Mouse (Mus musculus) neural tube, embryonic 14.5 days (tissue): Measurements from ENCODE around the gene 2410015M20Rik. TPM values are rescaled to one million over a fixed set of nuclear protein-coding genes. Genes with fewer than 3 reads are reported as not detected.
A peak's percentile ranks its signal among the peaks of the same experiment; 100 is the strongest.
"Not testable (repeated sequence)": the region's sequence is repeated elsewhere in the genome, so short reads cannot be mapped to it uniquely, and the experiment has no call there.

Experiments
- ATAC-seq: fragments of 200-750 bp; cut with Nextera tagmentation; 2 replicates; pipeline ENCODE4 v1.8.0; 2017; ENCODE audit warnings: low read depth, mild to moderate bottlenecking, moderate TSS enrichment, moderate library complexity
- H3K27ac ChIP-seq: fragments of 300-500 bp; sonication (generic); 2 replicates; pipeline ENCODE4 v1.5.1; 2014; ENCODE audit warnings: low read depth, mild to moderate bottlenecking, control low read depth, low read length, moderate library complexity, mixed read lengths
- H3K27me3 ChIP-seq: fragments of 300-500 bp; sonication (generic); 2 replicates; pipeline ENCODE4 v1.6.1; 2014; ENCODE audit warnings: low read length; ENCODE audit not compliant: control insufficient read depth, insufficient read depth
- H3K36me3 ChIP-seq: fragments of 300-500 bp; sonication (generic); 2 replicates; pipeline ENCODE4 v1.6.1; 2014; ENCODE audit warnings: low read length, mixed read lengths; ENCODE audit not compliant: control insufficient read depth, insufficient read depth
- H3K4me1 ChIP-seq: fragments of 300-500 bp; sonication (generic); 2 replicates; pipeline ENCODE4 v1.6.1; 2014; ENCODE audit warnings: low read length; ENCODE audit not compliant: control insufficient read depth, insufficient read depth
- H3K4me2 ChIP-seq: fragments of 300-500 bp; sonication (generic); 2 replicates; pipeline ENCODE4 v1.6.1; 2014; ENCODE audit warnings: mild to moderate bottlenecking, low read depth, low read length, control low read depth
- H3K4me3 ChIP-seq: fragments of 300-500 bp; sonication (generic); 2 replicates; pipeline ENCODE4 v1.5.1; 2014; ENCODE audit warnings: low read depth, low read length, control low read depth, mixed read lengths
- H3K9ac ChIP-seq: fragments of 300-500 bp; sonication (generic); replicated peaks from 2 replicates; pipeline ENCODE4 v1.6.1; 2014; ENCODE audit warnings: low read depth, mild to moderate bottlenecking, control low read depth, low read length, mixed read lengths
- H3K9me3 ChIP-seq: fragments of 300-500 bp; sonication (generic); 2 replicates; pipeline ENCODE4 v1.6.1; 2016; ENCODE audit warnings: low read length; ENCODE audit not compliant: control insufficient read depth
- WGBS: fragments of 180-500 bp; shearing (Covaris S2); extraction: QIAGEN DNeasy Blood & Tissue Kit; methylation state at CpG from one replicate; pipeline ENCODE4 v1.1.7; 2014; 5-methylcytosine and 5-hydroxymethylcytosine counted together
- polyA plus RNA-seq: library from polyadenylated mRNA; unstranded; fragments of >200 nt; fragmentation: Nextera tagmentation; extraction: Ambion mirVana; gene quantifications from 2 replicates; pipeline ENCODE4 v1.2.1, GENCODE M21; 2014

Gene 2410015M20Rik
- polyA plus RNA-seq, 1 experiment from 2014 or later = 190 TPM

DNA sequence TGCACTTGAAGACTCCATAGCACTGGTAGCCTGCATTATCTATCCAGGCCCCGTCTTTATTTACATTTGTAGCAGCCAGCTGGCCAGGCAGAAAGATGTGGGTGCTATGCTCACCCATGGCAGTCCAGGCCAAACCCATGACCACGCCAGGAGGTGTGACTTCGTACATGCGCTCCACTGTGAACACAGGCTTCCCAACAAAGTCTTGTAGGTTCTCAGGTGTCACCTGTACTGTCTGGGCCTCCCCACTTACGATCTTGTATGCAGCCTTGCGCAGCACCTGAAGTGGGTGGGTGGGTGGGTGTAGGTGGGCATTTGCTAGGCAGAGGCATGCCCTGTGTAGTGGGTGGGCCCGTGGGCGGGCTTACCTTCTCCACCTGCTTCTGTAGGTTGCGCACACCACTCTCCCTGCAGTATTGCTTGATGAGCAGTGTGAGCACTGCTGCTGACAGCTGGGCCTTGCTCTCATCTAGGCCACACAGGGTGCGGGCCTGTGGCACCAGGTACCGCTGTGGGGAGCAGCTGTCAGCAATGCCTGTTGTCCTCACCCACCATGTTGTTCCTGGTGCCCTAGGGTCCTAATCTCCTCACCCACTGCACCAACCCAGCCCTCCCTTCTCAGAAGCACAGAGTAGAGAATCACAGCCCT, 5.7 kb upstream of the 2410015M20Rik start:
- H3K4me1 ChIP-seq = peaks cover 12% of the 10 kb centered on the region
- peak overlapping the region; percentile 83; the same call in 1 of the 2 replicates for H3K4me2 ChIP-seq
- no peaks in the 10 kb centered on the region for H3K27me3 ChIP-seq
- H3K9ac ChIP-seq = no peak overlapping the region
- 87% methylated on average over 11 of the region's 11 CpGs for WGBS
- ATAC-seq = 0 out of 2 replicates have a peak, but pooled peaks have one; percentile 4
- peaks cover 58% of the 10 kb centered on the region for H3K36me3 ChIP-seq
- H3K4me3 ChIP-seq = no peak overlapping the region
- no peaks in the 10 kb centered on the region for H3K9me3 ChIP-seq
- no peak overlapping the region for H3K27ac ChIP-seq

DNA sequence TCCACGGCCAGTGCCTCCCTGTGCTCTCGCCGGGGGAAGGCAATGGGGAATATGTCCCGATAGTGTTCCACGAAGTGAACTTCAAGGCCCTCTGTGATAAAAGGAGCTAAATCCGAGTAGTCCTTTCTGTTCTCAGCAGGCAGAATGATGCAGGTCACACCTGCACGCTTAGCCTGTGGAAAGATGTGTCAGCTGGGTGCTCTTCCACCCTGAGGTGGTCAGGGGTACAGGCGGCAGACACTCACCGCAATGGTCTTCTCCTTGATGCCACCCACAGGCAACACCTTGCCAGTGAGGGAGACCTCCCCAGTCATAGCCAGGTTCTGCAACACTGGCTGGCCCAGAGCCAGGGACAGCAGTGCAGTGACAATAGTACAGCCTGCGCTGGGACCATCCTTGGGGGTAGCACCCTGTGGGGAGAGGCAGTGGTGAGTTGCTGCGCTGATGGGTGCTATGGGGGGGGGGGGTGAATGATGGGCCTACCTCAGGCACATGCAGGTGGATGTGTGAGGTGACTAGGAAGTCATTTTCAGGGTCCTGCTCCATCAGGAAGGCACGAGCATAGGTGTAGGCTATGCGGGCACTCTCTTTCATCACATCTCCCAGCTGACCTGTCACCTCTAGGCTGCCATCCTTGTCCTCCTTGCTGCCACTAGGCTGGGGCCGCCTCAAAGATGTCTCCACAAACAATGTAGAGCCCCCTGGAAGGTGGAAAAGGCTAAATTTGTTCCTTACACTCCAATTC, 5.0 kb upstream of the 2410015M20Rik start:
- Histone ChIP-seq H3K4me1 (peaks cover 13% of the 10 kb centered on the region), H3K36me3 (peaks cover 53% of the 10 kb centered on the region), H3K4me3 (peak overlapping the region; percentile 65), H3K9ac (peak overlapping the region; percentile 80), H3K9me3 (no peaks in the 10 kb centered on the region), H3K27ac (no peak overlapping the region), H3K27me3 (no peaks in the 10 kb centered on the region), H3K4me2 (peak overlapping the region; percentile 83)
- WGBS = 30% methylated on average over 13 of the region's 14 CpGs
- ATAC-seq = no peak

DNA sequence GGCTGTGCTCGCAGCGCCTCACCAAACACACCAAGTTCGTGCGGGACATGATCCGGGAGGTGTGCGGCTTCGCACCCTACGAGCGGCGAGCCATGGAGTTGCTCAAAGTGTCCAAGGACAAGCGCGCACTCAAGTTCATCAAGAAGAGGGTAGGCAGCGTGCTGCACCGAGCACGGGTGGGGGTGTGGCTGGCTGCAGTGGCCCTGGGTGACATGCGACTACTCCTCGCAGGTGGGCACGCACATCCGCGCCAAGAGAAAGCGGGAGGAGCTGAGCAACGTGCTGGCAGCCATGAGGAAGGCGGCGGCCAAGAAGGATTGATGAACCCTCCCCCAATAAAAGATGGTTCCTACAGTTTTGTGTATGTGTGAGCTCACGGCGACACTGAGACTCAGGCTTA, 4.3 kb upstream of the 2410015M20Rik start:
- H3K4me2 ChIP-seq = peak overlapping the region; percentile 83
- H3K27ac ChIP-seq = peak overlapping the region; percentile 90
- H3K9ac ChIP-seq = peak overlapping the region; percentile 80
- H3K36me3 ChIP-seq = peaks cover 46% of the 10 kb centered on the region
- H3K4me1 ChIP-seq = peaks cover 13% of the 10 kb centered on the region
- ATAC-seq, H3K27me3 ChIP-seq, H3K9me3 ChIP-seq: not testable (repeated sequence)
- H3K4me3 ChIP-seq = peak overlapping the region; percentile 65
- WGBS = under 1% methylated on average over 26 of the region's 26 CpGs

DNA sequence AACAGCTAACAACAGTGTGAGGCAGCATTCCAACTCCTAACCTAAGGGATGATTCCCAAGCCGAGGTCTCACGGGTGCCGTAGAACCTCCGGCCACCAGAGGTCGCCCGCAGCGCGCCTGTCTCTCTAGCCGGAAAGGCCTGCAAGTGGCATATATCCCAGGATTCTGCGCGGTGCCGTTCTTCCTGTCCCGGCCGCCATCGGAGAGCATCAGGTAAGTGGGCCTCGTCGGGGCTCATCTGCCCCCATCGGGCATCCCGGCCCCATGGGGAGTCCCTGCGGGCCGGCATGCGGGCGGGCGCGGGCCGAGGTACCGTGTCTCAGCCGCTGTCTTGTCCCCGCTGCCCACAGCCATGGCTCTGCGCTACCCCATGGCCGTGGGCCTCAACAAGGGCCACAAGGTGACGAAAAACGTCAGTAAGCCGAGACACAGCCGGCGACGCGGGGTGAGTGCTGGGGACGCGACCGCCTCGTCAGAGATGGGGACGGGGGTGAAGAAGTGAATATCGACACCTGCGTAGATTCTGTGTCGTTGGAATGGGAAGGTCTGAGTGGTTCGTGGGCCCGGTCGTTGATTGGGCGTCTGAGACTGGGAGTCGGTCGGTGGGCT, 3.8 kb upstream of the 2410015M20Rik start, which contains the start of gene Rpl36:
Gene Rpl36, plus strand, starts transcription at position 181 of the 609 bp plus-strand sequence.
- peak within 1 kb of the TSS; percentile 65 for H3K4me3 ChIP-seq
- under 1% methylated on average over 52 of the region's 52 CpGs for WGBS
- peaks cover 18% of the 10 kb centered on the region for H3K4me1 ChIP-seq

DNA sequence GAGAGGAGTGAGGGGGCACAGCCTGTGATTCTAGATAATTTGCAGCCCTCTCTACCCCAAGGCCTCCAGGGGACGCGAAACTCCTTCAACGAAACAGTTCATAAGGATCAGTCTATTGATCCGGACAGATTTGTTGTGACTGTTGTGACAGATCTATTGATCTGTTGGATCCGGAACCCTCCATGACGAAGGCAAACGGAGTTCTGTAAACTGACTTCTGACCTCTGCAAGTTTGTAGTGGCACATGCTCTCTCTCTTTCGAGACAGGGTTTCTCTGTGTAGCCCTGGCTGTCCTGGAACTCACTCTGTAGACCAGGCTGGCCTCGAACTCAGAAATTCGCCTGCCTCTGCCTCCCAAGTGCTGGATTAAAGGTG, 3.0 kb upstream of the 2410015M20Rik start:
- not testable (repeated sequence) for H3K4me3 ChIP-seq, ATAC-seq, H3K27ac ChIP-seq, H3K27me3 ChIP-seq, H3K4me2 ChIP-seq, H3K9me3 ChIP-seq, H3K9ac ChIP-seq
- H3K4me1 ChIP-seq = peaks cover 22% of the 10 kb centered on the region
- WGBS = 75% methylated on average over 10 of the region's 10 CpGs
- H3K36me3 ChIP-seq = peaks cover 35% of the 10 kb centered on the region

More for the DNA sequence above, 3.8 kb upstream of the 2410015M20Rik start, which contains the start of gene Rpl36:
- H3K36me3 ChIP-seq = peaks cover 40% of the 10 kb centered on the region
- H3K27ac ChIP-seq = peak within 1 kb of the TSS; percentile 90
- peak; percentile 58 for ATAC-seq
- H3K9ac ChIP-seq = peak within 1 kb of the TSS; percentile 80
- peak within 1 kb of the TSS; percentile 83 for H3K4me2 ChIP-seq
- H3K9me3 ChIP-seq = no peaks in the 10 kb centered on the region
- H3K27me3 ChIP-seq = no peaks in the 10 kb centered on the region

DNA sequence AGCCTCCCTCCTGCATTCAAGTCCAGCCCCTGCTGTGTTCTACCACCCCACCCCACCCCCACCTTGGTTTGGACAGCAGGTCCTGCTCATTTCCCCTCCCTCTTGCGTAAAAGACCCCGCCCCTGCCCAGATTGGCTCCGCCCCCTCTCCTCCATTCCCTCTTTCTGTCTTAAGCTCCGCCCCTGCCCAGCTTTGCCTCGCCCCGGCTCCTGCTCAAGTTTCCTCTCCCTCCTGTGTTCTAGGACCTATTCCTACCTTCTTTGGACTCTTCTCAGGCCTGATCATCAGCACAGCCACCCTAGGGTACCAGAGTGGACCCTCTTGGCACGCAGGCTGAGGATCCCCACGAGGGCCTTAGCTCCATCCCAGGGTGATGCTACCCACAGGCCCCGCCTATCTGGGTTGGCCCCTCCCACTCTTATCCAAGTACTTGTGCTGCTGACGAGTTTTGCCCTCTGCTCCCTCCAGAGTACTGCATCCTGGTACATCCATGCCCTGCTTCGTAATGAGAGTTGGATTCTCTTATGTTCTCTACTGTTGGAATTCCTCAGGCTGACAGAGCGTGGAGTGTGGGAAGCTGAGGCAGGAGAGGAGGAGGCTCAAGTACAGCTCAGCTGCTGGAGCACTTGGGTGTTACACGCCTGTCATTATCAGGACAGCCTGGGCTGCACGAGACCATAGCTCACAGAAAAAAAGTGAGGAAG, 2.4 kb upstream of the 2410015M20Rik start:
- Histone ChIP-seq H3K4me2 (no peak overlapping the region), H3K4me3 (no peak overlapping the region), H3K9me3 (no peaks in the 10 kb centered on the region), H3K9ac (no peak overlapping the region), H3K4me1 (peaks cover 22% of the 10 kb centered on the region), H3K27ac (no peak overlapping the region), H3K27me3 (no peaks in the 10 kb centered on the region), H3K36me3 (peaks cover 34% of the 10 kb centered on the region)
- ATAC-seq = no peak
- WGBS = 12% methylated on average over 14 of the region's 14 CpGs

DNA sequence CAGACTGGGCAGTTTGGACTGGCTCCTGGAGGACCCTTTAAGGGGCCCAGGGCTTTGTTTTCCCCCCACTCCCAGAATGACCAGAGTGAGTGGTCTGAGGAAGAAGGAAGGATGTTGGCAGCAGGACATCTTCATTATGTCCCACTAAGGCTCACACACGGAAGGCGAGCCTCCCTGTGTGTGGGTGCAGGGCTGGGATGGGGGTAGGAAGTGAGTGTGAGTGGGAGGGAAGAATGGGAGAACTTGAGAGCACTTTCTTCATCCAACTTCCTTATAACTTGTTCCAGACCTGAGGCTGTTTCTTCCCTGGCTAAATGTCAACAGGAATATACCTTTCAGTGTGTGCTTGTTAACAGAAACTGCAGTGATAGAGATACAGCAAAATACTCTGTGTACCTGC, 1.8 kb upstream of the 2410015M20Rik start:
- Histone ChIP-seq H3K4me1 (peaks cover 22% of the 10 kb centered on the region), H3K9ac (no peak overlapping the region), H3K4me3 (no peak overlapping the region), H3K27me3 (no peaks in the 10 kb centered on the region), H3K27ac (no peak overlapping the region), H3K9me3 (no peaks in the 10 kb centered on the region), H3K36me3 (peaks cover 33% of the 10 kb centered on the region; the same call in 1 of the 2 replicates), H3K4me2 (no peak overlapping the region)
- 62% methylated on average over 2 of the region's 2 CpGs for WGBS
- no peak for ATAC-seq

DNA sequence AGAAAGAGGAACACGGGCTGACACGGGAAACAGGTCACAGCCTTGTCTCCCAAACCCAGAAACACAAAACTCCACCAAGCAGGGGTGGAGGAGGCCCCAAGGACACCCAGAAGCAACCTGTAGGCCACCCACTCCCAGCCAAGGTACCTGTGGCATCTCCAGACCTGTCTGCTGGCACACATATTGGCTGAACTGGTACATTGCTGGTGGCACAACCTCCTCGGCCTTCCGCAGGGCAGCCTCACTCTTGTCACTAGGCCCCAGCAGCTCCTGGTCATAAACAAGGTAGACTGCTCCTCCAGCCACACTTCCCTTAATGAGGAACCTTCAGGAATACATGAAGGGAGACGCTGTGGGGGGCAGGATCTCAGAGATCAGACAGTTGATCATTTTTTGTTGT, 872 bp downstream of the 2410015M20Rik start:
- ATAC-seq = no peak
- 67% methylated on average over 5 of the region's 5 CpGs for WGBS
- H3K4me1 ChIP-seq = peaks cover 11% of the 10 kb centered on the region
- H3K27me3 ChIP-seq = no peaks in the 10 kb centered on the region
- peaks cover 37% of the 10 kb centered on the region for H3K36me3 ChIP-seq
- peak overlapping the region; percentile 57 for H3K4me3 ChIP-seq
- no peak overlapping the region for H3K27ac ChIP-seq
- H3K9me3 ChIP-seq = no peaks in the 10 kb centered on the region
- peak overlapping the region; percentile 72 for H3K4me2 ChIP-seq
- peak overlapping the region; percentile 64 for H3K9ac ChIP-seq
